Mouse (Mus musculus) MEL-GATA-1-ER (cell line): ENCODE results near the gene Cfap299.
A peak's percentile ranks its signal among the peaks of the same experiment; 100 is the strongest.
"Not testable (repeated sequence)": the region's sequence is repeated elsewhere in the genome, so short reads cannot be mapped to it uniquely, and the experiment has no call there.

Source experiments
- DNase-seq: peaks from one replicate; pipeline ENCODE4 v3.0.0-alpha.2; 2012; ENCODE audit warnings: low read depth; ENCODE audit errors: extremely low read depth

Gene Cfap299

GRCm38 (mm10) chr5:98328848-98329624 lies at the start of gene Cfap299:
Gene Cfap299, plus strand, starts transcription at chr5:98329304.
- DNase-seq, result no peak

- DNase-seq, result no peak
Measured at GRCm38 (mm10) chr5:98281993-98282392, 47.1 kb upstream of the Cfap299 start.

- no peak for DNase-seq
Measured at GRCm38 (mm10) chr5:98283696-98284478, 45.2 kb upstream of the Cfap299 start.

GRCm38 (mm10) chr5:98290642-98291041 lies 38.5 kb upstream of the Cfap299 start:
- DNase-seq, result no peak

GRCm38 (mm10) chr5:98292388-98293048 lies 36.6 kb upstream of the Cfap299 start:
- DNase-seq, result no peak

- DNase-seq, result no peak
Measured at GRCm38 (mm10) chr5:98293049-98293715, 35.9 kb upstream of the Cfap299 start.

GRCm38 (mm10) chr5:98300079-98300478 lies 29.0 kb upstream of the Cfap299 start:
- no peak for DNase-seq

GRCm38 (mm10) chr5:98305673-98306072 lies 23.4 kb upstream of the Cfap299 start:
- DNase-seq, result no peak

GRCm38 (mm10) chr5:98306528-98306927 lies 22.6 kb upstream of the Cfap299 start:
- DNase-seq, result no peak

GRCm38 (mm10) chr5:98326625-98327024 lies 2.5 kb upstream of the Cfap299 start:
- no peak for DNase-seq

GRCm38 (mm10) chr5:98343751-98344150 lies 14.6 kb downstream of the Cfap299 start:
- DNase-seq, result not testable (repeated sequence)

GRCm38 (mm10) chr5:98344581-98344980 lies 15.5 kb downstream of the Cfap299 start:
- no peak for DNase-seq

GRCm38 (mm10) chr5:98346067-98346466 lies 17.0 kb downstream of the Cfap299 start:
- no peak for DNase-seq

GRCm38 (mm10) chr5:98348605-98349004 lies 19.5 kb downstream of the Cfap299 start:
- DNase-seq, result peak; percentile 5

- no peak for DNase-seq
Measured at GRCm38 (mm10) chr5:98359912-98360311, 30.8 kb downstream of the Cfap299 start.

- DNase-seq, result no peak
Measured at GRCm38 (mm10) chr5:98360792-98361419, 31.8 kb downstream of the Cfap299 start.

- no peak for DNase-seq
Measured at GRCm38 (mm10) chr5:98363428-98363827, 34.3 kb downstream of the Cfap299 start.

- no peak for DNase-seq
Measured at GRCm38 (mm10) chr5:98365340-98365739, 36.2 kb downstream of the Cfap299 start.

GRCm38 (mm10) chr5:98368822-98369221 lies 39.7 kb downstream of the Cfap299 start:
- DNase-seq, result no peak

- DNase-seq, result no peak
Measured at GRCm38 (mm10) chr5:98369426-98369825, 40.3 kb downstream of the Cfap299 start.
